24 mouse cellular contexts compared by ENCODE assay signal in the genomic region with DNA sequence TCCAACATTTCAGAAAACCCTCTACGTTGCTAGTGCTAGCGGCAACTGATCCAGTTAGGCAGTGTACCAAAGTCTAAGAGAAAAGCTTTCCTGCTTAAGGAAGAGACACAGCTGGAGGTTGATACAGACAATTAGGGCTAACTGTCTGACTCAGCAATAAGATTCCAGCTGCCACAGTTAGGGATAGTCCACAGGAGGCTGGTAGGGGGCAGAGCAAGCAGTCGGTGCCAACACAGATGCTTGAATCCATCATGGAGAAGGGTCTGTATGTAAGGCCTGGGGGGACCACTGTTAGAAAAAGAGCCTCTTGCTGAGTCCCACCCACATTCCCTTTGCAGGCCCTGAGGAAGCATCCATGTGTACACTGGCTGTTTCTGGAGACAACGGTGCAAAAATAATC.
DNase-seq lines count a peak whose midpoint lies in the region; ATAC-seq and TF ChIP-seq lines count a peak whose summit lies in the region.
"Had no signal": no experiment of that assay in that cellular context is flagged by ENCODE, and none has a peak within 500 bp of the region (broad histone marks: within the 10 kb centered on the region; RNA-seq: fewer than 3 reads in every experiment).

No protein-coding gene starts in this region.

- no peaks in the 10 kb centered on the region for H3K36me3 ChIP-seq in forebrain, embryonic 16.5 days (ENCODE audit: control insufficient read depth, insufficient read depth)
- H3K36me3 ChIP-seq in forebrain, embryonic 15.5 days, result no peaks in the 10 kb centered on the region
- no peaks in the 10 kb centered on the region for H3K36me3 ChIP-seq in lung, embryonic 14.5 days (ENCODE audit: insufficient read depth)
- H3K36me3 ChIP-seq in ES-E14 (ENCODE audit: control insufficient read depth, insufficient read depth, low read length, poor library complexity, severe bottlenecking), result no peaks in the 10 kb centered on the region
- H3K36me3 ChIP-seq: embryonic facial prominence, embryonic 12.5 days; heart, embryonic 13.5 days; intestine, embryonic 15.5 days; limb, embryonic 12.5 days; liver, embryonic 13.5 days had no signal

- WGBS in forebrain, embryonic 16.5 days, result 58% methylated on average over 4 of the region's 4 CpGs
- WGBS in forebrain, embryonic 15.5 days, result 59% methylated on average over 4 of the region's 4 CpGs
- 63% methylated on average over 4 of the region's 4 CpGs for WGBS in lung, embryonic 14.5 days
- 68% methylated on average over 4 of the region's 4 CpGs for WGBS in lung, adult 2 months

- no peak overlapping the region for H3K4me3 ChIP-seq in forebrain, embryonic 16.5 days (replicated peaks; ENCODE audit: low read length)
- H3K4me3 ChIP-seq in forebrain, embryonic 15.5 days, result no peak overlapping the region
- no peak overlapping the region for H3K4me3 ChIP-seq in lung, embryonic 14.5 days (ENCODE audit: low read depth, low read length)
- H3K4me3 ChIP-seq in lung, adult 2 months (replicated peaks; ENCODE audit: extremely low read depth, low read depth, low read length), result no peak overlapping the region
- H3K4me3 ChIP-seq in ES-E14 (ENCODE audit: insufficient read depth in 1 of 2, low read depth in 1 of 2, low read length in 2 of 2, poor library complexity in 1 of 2, severe bottlenecking in 1 of 2), result no peak overlapping the region
- H3K4me3 ChIP-seq: embryonic facial prominence, embryonic 12.5 days; gastrocnemius, adult 2 months; heart, embryonic 13.5 days; intestine, embryonic 15.5 days; limb, embryonic 12.5 days; liver, embryonic 13.5 days had no signal

- no peak for TF ChIP-seq POLR2A in lung, adult 2 months (IDR thresholded peaks at IDR 0.05; ENCODE audit: borderline replicate concordance, extremely low read depth, low read depth, low read length)

- no peaks in the 10 kb centered on the region for H3K27me3 ChIP-seq in forebrain, embryonic 16.5 days (replicated peaks; ENCODE audit: control insufficient read depth, insufficient read depth, low read length)
- no peaks in the 10 kb centered on the region for H3K27me3 ChIP-seq in forebrain, embryonic 15.5 days
- no peaks in the 10 kb centered on the region for H3K27me3 ChIP-seq in lung, embryonic 14.5 days (ENCODE audit: insufficient read depth, low read length)
- H3K27me3 ChIP-seq: CH12.LX; embryonic facial prominence, embryonic 12.5 days; heart, embryonic 13.5 days; intestine, embryonic 15.5 days; limb, embryonic 12.5 days; liver, embryonic 13.5 days had no signal

- no peak overlapping the region for H3K27ac ChIP-seq in forebrain, embryonic 16.5 days (ENCODE audit: low read length)
- no peak overlapping the region for H3K27ac ChIP-seq in forebrain, embryonic 15.5 days (replicated peaks)
- no peak overlapping the region for H3K27ac ChIP-seq in lung, embryonic 14.5 days (ENCODE audit: low read depth)
- no peak overlapping the region for H3K27ac ChIP-seq in ES-E14 (ENCODE audit: insufficient read depth, low read depth, low read length, poor library complexity, severe bottlenecking)
- H3K27ac ChIP-seq: embryonic facial prominence, embryonic 12.5 days; gastrocnemius, adult 2 months; heart, embryonic 13.5 days; intestine, embryonic 15.5 days; limb, embryonic 12.5 days; liver, embryonic 13.5 days had no signal

- TF ChIP-seq CTCF in lung, embryonic 14.5 days (IDR thresholded peaks at IDR 0.05; ENCODE audit: low read depth), result no peak
- TF ChIP-seq CTCF in lung, adult 2 months (IDR thresholded peaks at IDR 0.05; ENCODE audit: insufficient read depth, low read length), result no peak

- in situ Hi-C loops in ES-E14 (cut with MboI; ENCODE audit: low sequenced_read_pairs in 2 of 2, unreplicated experiment in 2 of 2), result no loop called here

- H3K9ac ChIP-seq in forebrain, embryonic 16.5 days (replicated peaks; ENCODE audit: low read depth, low read length), result no peak overlapping the region
- no peak overlapping the region for H3K9ac ChIP-seq in forebrain, embryonic 15.5 days (replicated peaks)
- H3K9ac ChIP-seq in lung, embryonic 14.5 days, result no peak overlapping the region
- H3K9ac ChIP-seq in ES-E14 (ENCODE audit: insufficient read depth, low read depth, low read length, poor library complexity, severe bottlenecking), result no peak overlapping the region
- H3K9ac ChIP-seq: embryonic facial prominence, embryonic 12.5 days; heart, embryonic 13.5 days; intestine, embryonic 15.5 days; limb, embryonic 12.5 days; liver, embryonic 13.5 days had no signal

- peaks cover 5% of the 10 kb centered on the region; the same call in 1 of the 2 replicates for H3K4me1 ChIP-seq in forebrain, embryonic 16.5 days (replicated peaks; ENCODE audit: control insufficient read depth, insufficient read depth, low read length)
- H3K4me1 ChIP-seq in forebrain, embryonic 15.5 days, result no peaks in the 10 kb centered on the region
- no peaks in the 10 kb centered on the region for H3K4me1 ChIP-seq in lung, embryonic 14.5 days (ENCODE audit: insufficient read depth)
- no peaks in the 10 kb centered on the region for H3K4me1 ChIP-seq in lung, adult 2 months (ENCODE audit: control insufficient read depth, insufficient read depth, low read length)
- H3K4me1 ChIP-seq in ES-E14 (ENCODE audit: control insufficient read depth in 2 of 2, insufficient read depth in 2 of 2, low read length in 2 of 2, poor library complexity in 1 of 2), result no peaks in the 10 kb centered on the region
- H3K4me1 ChIP-seq: embryonic facial prominence, embryonic 12.5 days; heart, embryonic 13.5 days; intestine, embryonic 15.5 days; limb, embryonic 12.5 days; liver, embryonic 13.5 days had no signal

- no peak overlapping the region for H3K4me2 ChIP-seq in forebrain, embryonic 16.5 days (ENCODE audit: low read length)
- H3K4me2 ChIP-seq in forebrain, embryonic 15.5 days (replicated peaks), result no peak overlapping the region
- H3K4me2 ChIP-seq in lung, embryonic 14.5 days, result no peak overlapping the region
- H3K4me2 ChIP-seq: embryonic facial prominence, embryonic 12.5 days; heart, embryonic 13.5 days; intestine, embryonic 15.5 days; limb, embryonic 12.5 days; liver, embryonic 13.5 days had no signal

- ATAC-seq in forebrain, embryonic 16.5 days, result peak; percentile 43; the same call in 1 of the 2 replicates
- ATAC-seq in forebrain, embryonic 15.5 days (replicated peaks), result no peak
- ATAC-seq in lung, embryonic 14.5 days (ENCODE audit: insufficient read depth), result peak; percentile 76; the same call in 1 of the 2 replicates
- 0 out of 2 replicates have a peak, but pooled peaks have one; percentile 17 for ATAC-seq in erythroblast, adult 5-6 weeks (replicated peaks; ENCODE audit: low FRiP score, poor library complexity, severe bottlenecking)
- no peak for ATAC-seq in granulocyte monocyte progenitor cell, adult 5-6 weeks (replicated peaks; ENCODE audit: poor library complexity, severe bottlenecking)
- ATAC-seq: intestine, embryonic 15.5 days; midbrain, embryonic 16.5 days had no signal

- H3K9me3 ChIP-seq in forebrain, embryonic 16.5 days (ENCODE audit: control insufficient read depth, low read length), result no peaks in the 10 kb centered on the region
- no peaks in the 10 kb centered on the region for H3K9me3 ChIP-seq in forebrain, embryonic 15.5 days
- no peaks in the 10 kb centered on the region for H3K9me3 ChIP-seq in lung, embryonic 14.5 days (ENCODE audit: low read depth, low read length)
- H3K9me3 ChIP-seq in ES-E14 (ENCODE audit: control insufficient read depth, insufficient read depth, low read depth, low read length), result no peaks in the 10 kb centered on the region
- H3K9me3 ChIP-seq: embryonic facial prominence, embryonic 12.5 days; heart, embryonic 13.5 days; intestine, embryonic 15.5 days; limb, embryonic 12.5 days; liver, embryonic 13.5 days had no signal

- peak; percentile 71 for DNase-seq in lung, embryonic 14.5 days
- no peak for DNase-seq in lung, adult 2 months
- DNase-seq in ES-E14 (ENCODE audit: low read depth, low spot score), result no peak
- DNase-seq in frontal cortex, postnatal 36 days (ENCODE audit: low spot score in 2 of 2), result no peak
- DNase-seq: cerebellum, adult 9-10 months; gastrocnemius, adult 2 months; heart, postnatal 36 days; kidney, adult 9 months; kidney, postnatal 4 days; layer of hippocampus, adult 9-11 months; liver, embryonic 13.5 days; lung, postnatal 4 days; right cerebral cortex, postnatal 4 days; thymus, postnatal 14 days had no signal

TF ChIP-seq in ES-E14, 5 proteins besides CTCF, POLR2A, EP300 and RAD21:
- TF ChIP-seq CHD2 (IDR thresholded peaks at IDR 0.05; ENCODE audit: low read depth, low read length), result no peak
- TF ChIP-seq HCFC1 (IDR thresholded peaks at IDR 0.05; ENCODE audit: borderline replicate concordance, insufficient read depth, low read length), result no peak
- no peak for TF ChIP-seq ZNF384 (IDR thresholded peaks at IDR 0.05; ENCODE audit: low read depth, low read length)
- TF ChIP-seq ZC3H11A (IDR thresholded peaks at IDR 0.05; ENCODE audit: borderline replicate concordance, low read depth, low read length), result no peak
- TF ChIP-seq MAFK (IDR thresholded peaks at IDR 0.05; ENCODE audit: insufficient read depth, low read depth, low read length), result peak; percentile 78; the same call in 1 of the 2 replicates

Comparison
In these comparisons a context has a peak if more than half of its experiments do, and no peak if none do; other contexts are left out.
1. ATAC-seq: peak in forebrain, embryonic 16.5 days (single experiment), lung, embryonic 14.5 days (single experiment) and erythroblast, adult 5-6 weeks (single experiment); none in forebrain, embryonic 15.5 days (single experiment) and granulocyte monocyte progenitor cell, adult 5-6 weeks (single experiment).